Mouse (Mus musculus) heart, embryonic 14.5 days (tissue): ENCODE measurements around the gene Hipk3. TPM values are rescaled to one million over a fixed set of nuclear protein-coding genes. Genes with fewer than 3 reads are reported as not detected.

Source experiments
- ATAC-seq: fragments of 200-750 bp; cut with Nextera tagmentation; 2 replicates; pipeline ENCODE4 v1.8.0; 2017; ENCODE audit warnings: low read depth, moderate TSS enrichment; ENCODE audit not compliant: insufficient number of reproducible peaks, insufficient read depth, low FRiP score
- H3K27ac ChIP-seq, 2 experiments: fragments of 200-500 bp in 1 of 2; fragments of 300-500 bp in 1 of 2; sonication (generic) in 1 of 2; replicated peaks in 1 of 2; 2 replicates each; pipeline ENCODE4 v1.5.1; 2012 to 2014; ENCODE audit warnings: low read depth in 2 of 2, low read length in 2 of 2, control low read depth in 1 of 2, mild to moderate bottlenecking in 1 of 2, mixed read lengths in 1 of 2; ENCODE audit not compliant: control insufficient read depth in 1 of 2, insufficient read depth in 1 of 2
- H3K27me3 ChIP-seq: fragments of 300-500 bp; sonication (generic); 2 replicates; pipeline ENCODE4 v1.6.1; 2014; ENCODE audit warnings: mild to moderate bottlenecking, low read length, control low read depth; ENCODE audit not compliant: control insufficient read depth, insufficient read depth
- H3K36me3 ChIP-seq: fragments of 300-500 bp; sonication (generic); 2 replicates; pipeline ENCODE4 v1.6.1; 2014; ENCODE audit warnings: mild to moderate bottlenecking, control low read depth, low read length, mixed read lengths; ENCODE audit not compliant: control insufficient read depth, insufficient read depth
- H3K4me1 ChIP-seq, 2 experiments: fragments of 200-500 bp in 1 of 2; fragments of 300-500 bp in 1 of 2; sonication (generic) in 1 of 2; 2 replicates each; pipeline ENCODE4 v1.6.1; 2012 to 2014; ENCODE audit warnings: low read length in 2 of 2, control low read depth in 1 of 2, mixed read lengths in 1 of 2; ENCODE audit not compliant: control insufficient read depth in 2 of 2, insufficient read depth in 2 of 2
- H3K4me2 ChIP-seq: fragments of 300-500 bp; sonication (generic); 2 replicates; pipeline ENCODE4 v1.6.1; 2014; ENCODE audit warnings: mild to moderate bottlenecking, low read length
- H3K4me3 ChIP-seq, 2 experiments: fragments of 200-500 bp in 1 of 2; fragments of 300-500 bp in 1 of 2; sonication (generic) in 1 of 2; 2 replicates each; pipeline ENCODE4 v1.5.1; 2012 to 2014; ENCODE audit warnings: low read length in 2 of 2, mild to moderate bottlenecking in 2 of 2, control low read depth in 1 of 2, low read depth in 1 of 2, moderate library complexity in 1 of 2; ENCODE audit not compliant: control insufficient read depth in 1 of 2, insufficient read depth in 1 of 2
- H3K9ac ChIP-seq: fragments of 300-500 bp; sonication (generic); 2 replicates; pipeline ENCODE4 v1.6.1; 2014; ENCODE audit warnings: mild to moderate bottlenecking, low read length
- H3K9me3 ChIP-seq: fragments of 300-500 bp; sonication (generic); 2 replicates; pipeline ENCODE4 v1.6.1; 2016; ENCODE audit warnings: low read length, control low read depth; ENCODE audit not compliant: control insufficient read depth
- WGBS: fragments of 180-500 bp; shearing (Covaris S2); extraction: QIAGEN DNeasy Blood & Tissue Kit; methylation state at CpG from one replicate; pipeline ENCODE4 v1.1.7; 2014; 5-methylcytosine and 5-hydroxymethylcytosine counted together
- polyA plus RNA-seq: library from polyadenylated mRNA; unstranded; fragments of >200 nt; fragmentation: Nextera tagmentation; extraction: Ambion mirVana; gene quantifications from 2 replicates; pipeline ENCODE4 v1.2.1, GENCODE M21; 2014

Hipk3 gene
- polyA plus RNA-seq, 1 experiment from 2014 or later: 72.7 TPM

GRCm38 (mm10) chr2:104472056-104472455, 22.2 kb downstream of the Hipk3 start:
- Histone ChIP-seq H3K36me3 (peaks cover 15% of the 10 kb centered on the region), H3K4me1 (peaks cover 11 to 36% of the 10 kb centered on the region in 2 experiments), H3K4me2 (no peak overlapping the region), H3K27ac (peak overlapping the region in 1 of 2 experiments; percentile 35; a peak in 2 of 4 replicates), H3K27me3 (no peaks in the 10 kb centered on the region), H3K9ac (peak overlapping the region; percentile 16; the same call in 1 of the 2 replicates), H3K9me3 (no peaks in the 10 kb centered on the region), H3K4me3 (no peak overlapping the region)
- ATAC-seq: no peak
- whole genome bisulfite sequencing: 79% methylated on average over 6 of the region's 6 CpGs

GRCm38 (mm10) chr2:104471161-104471560, 23.1 kb downstream of the Hipk3 start:
- no peak for ATAC-seq
- peaks cover 12 to 45% of the 10 kb centered on the region in 2 experiments for H3K4me1 ChIP-seq
- H3K9me3 ChIP-seq: no peaks in the 10 kb centered on the region
- H3K9ac ChIP-seq: peak overlapping the region; percentile 22; the same call in 1 of the 2 replicates
- no peak overlapping the region for H3K4me3 ChIP-seq
- H3K27ac ChIP-seq: peak overlapping the region; percentile 46 to 66; a peak in 3 of 4 replicates
- WGBS: 82% methylated on average over 16 of the region's 16 CpGs
- H3K4me2 ChIP-seq: peak overlapping the region; percentile 23; the same call in 1 of the 2 replicates
- H3K27me3 ChIP-seq: no peaks in the 10 kb centered on the region
- peaks cover 15% of the 10 kb centered on the region for H3K36me3 ChIP-seq

- no peak for ATAC-seq
- H3K4me1 ChIP-seq: peaks cover 12 to 42% of the 10 kb centered on the region in 2 experiments
- no peaks in the 10 kb centered on the region for H3K9me3 ChIP-seq
- H3K27me3 ChIP-seq: no peaks in the 10 kb centered on the region
- peak overlapping the region in 1 of 2 experiments; percentile 95; a peak in 2 of 4 replicates for H3K27ac ChIP-seq
- no peak overlapping the region for H3K4me2 ChIP-seq
- H3K9ac ChIP-seq: peak overlapping the region; percentile 22; the same call in 1 of the 2 replicates
- H3K36me3 ChIP-seq: peaks cover 15% of the 10 kb centered on the region
- H3K4me3 ChIP-seq: no peak overlapping the region
- 87% methylated on average over 6 of the region's 6 CpGs for WGBS
These were observed 23.7 kb downstream of the Hipk3 start for GRCm38 (mm10) chr2:104470536-104470935.

- H3K4me2 ChIP-seq: peak overlapping the region; percentile 58
- ATAC-seq: peak; percentile 57; the same call in 1 of the 2 replicates
- H3K9ac ChIP-seq: peak overlapping the region; percentile 74
- H3K27ac ChIP-seq: peak overlapping the region; percentile 95 to 99
- H3K36me3 ChIP-seq: peaks cover 15% of the 10 kb centered on the region
- no peak overlapping the region; a peak in 1 of 4 replicates for H3K4me3 ChIP-seq
- no peaks in the 10 kb centered on the region for H3K9me3 ChIP-seq
- H3K27me3 ChIP-seq: no peaks in the 10 kb centered on the region
- H3K4me1 ChIP-seq: peaks cover 10 to 43% of the 10 kb centered on the region in 2 experiments
- WGBS: 26% methylated on average over 5 of the region's 5 CpGs
These were observed 25.8 kb downstream of the Hipk3 start for GRCm38 (mm10) chr2:104468419-104468818.

GRCm38 (mm10) chr2:104466908-104467616, 27.2 kb downstream of the Hipk3 start:
- peaks cover 12 to 38% of the 10 kb centered on the region in 2 experiments for H3K4me1 ChIP-seq
- peak overlapping the region; percentile 70 for H3K9ac ChIP-seq
- peak overlapping the region; percentile 60 for H3K4me2 ChIP-seq
- peak overlapping the region; percentile 13 to 16; a peak in 3 of 4 replicates for H3K4me3 ChIP-seq
- no peaks in the 10 kb centered on the region for H3K27me3 ChIP-seq
- 16% methylated on average over 9 of the region's 9 CpGs for WGBS
- peak; percentile 88 for ATAC-seq
- peaks cover 19% of the 10 kb centered on the region for H3K36me3 ChIP-seq
- H3K27ac ChIP-seq: peak overlapping the region; percentile 99 to 100
- no peaks in the 10 kb centered on the region for H3K9me3 ChIP-seq

GRCm38 (mm10) chr2:104465639-104466430, 28.4 kb downstream of the Hipk3 start:
- H3K4me2 ChIP-seq: peak overlapping the region; percentile 60
- H3K27ac ChIP-seq: peak overlapping the region; percentile 99 to 100
- WGBS: 70% methylated on average over 8 of the region's 8 CpGs
- H3K36me3 ChIP-seq: peaks cover 11% of the 10 kb centered on the region
- H3K4me3 ChIP-seq: no peak overlapping the region
- peaks cover 6 to 30% of the 10 kb centered on the region in 2 experiments for H3K4me1 ChIP-seq
- no peaks in the 10 kb centered on the region for H3K27me3 ChIP-seq
- H3K9me3 ChIP-seq: no peaks in the 10 kb centered on the region
- H3K9ac ChIP-seq: peak overlapping the region; percentile 70
- ATAC-seq: no peak

GRCm38 (mm10) chr2:104460021-104460420, 34.2 kb downstream of the Hipk3 start:
- 42% methylated on average over 3 of the region's 3 CpGs for WGBS
- H3K27me3 ChIP-seq: no peaks in the 10 kb centered on the region
- peaks cover 4% of the 10 kb centered on the region; the same call in 1 of the 2 replicates for H3K36me3 ChIP-seq
- H3K9me3 ChIP-seq: no peaks in the 10 kb centered on the region
- no peak for ATAC-seq
- H3K4me3 ChIP-seq: no peak overlapping the region
- no peak overlapping the region for H3K4me2 ChIP-seq
- H3K4me1 ChIP-seq: peaks cover 13 to 56% of the 10 kb centered on the region in 2 experiments
- H3K27ac ChIP-seq: peak overlapping the region in 1 of 2 experiments; percentile 57; a peak in 2 of 4 replicates
- no peak overlapping the region for H3K9ac ChIP-seq
